Mouse (Mus musculus): ENCODE measurements around the gene Foxi3.
A peak's percentile ranks its signal among the peaks of the same experiment; 100 is the strongest.

Gene Foxi3

GRCm38 (mm10) chr6:70986683-70987082 lies 30.4 kb downstream of the Foxi3 start:
- DNase-seq (ENCODE audit: inconsistent ontology term) = peak; percentile 97

DNA sequence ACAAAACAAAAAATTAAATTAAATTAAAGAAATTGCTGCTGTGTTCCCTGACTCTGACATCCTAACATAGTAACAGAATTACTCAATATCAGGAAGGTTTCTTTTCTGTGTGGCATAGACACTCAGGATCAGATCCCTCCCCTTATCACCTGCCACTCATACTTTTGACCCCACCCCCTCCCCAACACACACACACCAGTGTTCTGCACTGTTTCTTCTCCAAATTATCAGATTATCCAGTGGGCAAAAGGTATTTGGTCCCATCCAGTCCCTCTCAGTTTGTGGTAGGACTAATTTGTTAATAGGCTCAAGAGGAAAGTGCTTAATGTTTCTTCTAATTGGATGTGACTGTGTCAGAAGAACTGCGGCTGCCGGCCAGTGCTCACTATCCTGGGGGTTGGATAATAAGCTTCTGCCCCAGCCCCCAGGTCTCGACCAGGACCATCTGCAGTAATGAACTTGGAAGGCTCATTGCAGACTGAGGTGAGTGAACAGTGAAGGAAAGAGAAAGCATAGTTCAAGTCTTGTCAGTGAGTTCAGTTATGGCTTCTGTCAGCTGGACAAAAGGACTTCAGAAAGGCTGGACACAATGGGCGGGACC lies 39.9 kb downstream of the Foxi3 start:
- peak; percentile 94 for DNase-seq (ENCODE audit: inconsistent ontology term)

DNA sequence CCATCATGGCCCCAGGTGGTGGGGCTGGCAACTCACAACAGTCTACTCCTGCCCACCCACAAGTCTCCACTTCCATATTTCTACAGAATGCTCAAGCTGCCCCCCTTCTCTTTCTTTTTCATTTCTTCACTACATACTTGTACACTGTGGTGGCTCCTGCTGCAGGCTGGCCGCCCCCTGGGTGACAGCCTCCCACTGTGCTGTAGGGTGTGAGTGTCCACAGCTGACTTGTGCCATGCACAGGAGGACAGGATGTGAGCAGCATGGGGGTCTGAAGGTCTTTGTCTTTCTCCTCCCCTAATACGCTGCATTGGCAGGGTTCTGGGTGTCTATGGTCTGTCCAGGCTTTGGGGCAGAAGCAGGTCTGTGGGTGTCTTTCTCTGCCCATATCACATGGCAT lies 46.3 kb downstream of the Foxi3 start:
- DNase-seq (ENCODE audit: inconsistent ontology term) = no peak

DNA sequence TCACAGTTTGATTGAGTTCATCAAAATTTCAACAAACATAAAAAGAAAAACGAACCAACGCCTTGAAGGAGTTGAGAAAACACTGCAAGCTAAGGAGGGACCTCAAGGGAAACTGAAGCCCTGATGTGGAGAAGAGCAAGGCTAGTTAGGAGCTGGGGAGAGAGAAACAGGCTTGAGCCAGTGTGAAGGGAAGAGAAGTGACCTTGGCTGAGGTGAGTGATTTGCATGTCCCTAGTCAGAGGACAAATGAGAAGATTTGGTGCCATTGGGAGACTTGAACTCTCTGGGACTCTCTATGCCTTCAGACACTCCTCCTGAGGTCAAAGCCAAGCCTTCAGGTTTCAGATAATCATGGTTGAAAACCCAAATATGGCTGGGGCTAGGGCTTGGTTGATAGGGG lies 47.8 kb downstream of the Foxi3 start:
- no peak for DNase-seq (ENCODE audit: inconsistent ontology term)
